Comparison of ENCODE assay signal across 22 mouse cellular contexts in genomic region chr7:117466006-117466780, GRCm38 (mm10).
DNase-seq lines count a peak whose midpoint lies in the region; ATAC-seq lines count a peak whose summit lies in the region.
"Had no signal": no experiment of that assay in that cellular context is flagged by ENCODE, and none has a peak within 500 bp of the region (broad histone marks: within the 10 kb centered on the region; RNA-seq: fewer than 3 reads in every experiment).

No protein-coding gene starts in this region.

- DNase-seq in 416B (ENCODE audit: low read depth): peak; percentile 52
- DNase-seq in CD4-positive helper T cell, adult 2 months (ENCODE audit: low read depth, low spot score): peak; percentile 64
- DNase-seq in frontal cortex, postnatal 25 days (ENCODE audit: low spot score in 2 of 2): no peak
- no peak for DNase-seq in c-Kit-positive CD71-positive TER-119-positive erythroid progenitor cells, embryonic 14.5 days (ENCODE audit: low spot score)
- DNase-seq in frontal cortex, postnatal 10 days (ENCODE audit: low spot score in 2 of 2): no peak
- DNase-seq: adrenal gland, adult 8-10 months; cerebellum, adult 8-10 months; cerebellum, postnatal 25 days; forebrain, postnatal 0 days; gastrocnemius, postnatal 14 days; heart, adult 2 months; heart, postnatal 10 days; kidney, adult 8-10 months; kidney, postnatal 4 days; lung, postnatal 36 days; retina, postnatal 1 day; right cerebral cortex, postnatal 25 days; spleen, adult 18-20 months had no signal

- peak; percentile 60 for ATAC-seq in activated CD4-positive, CD25-positive, alpha-beta regulatory T cell, adult 4 months
- ATAC-seq in inflammation-experienced regulatory T-cells, adult 6 months: peak; percentile 77
- ATAC-seq: forebrain, postnatal 0 days; hindbrain, embryonic 16.5 days; intestine, embryonic 16.5 days had no signal

Comparison
In these comparisons a context has a peak if more than half of its experiments do, and no peak if none do; other contexts are left out.
1. DNase-seq: peak in 416B (single experiment) and CD4-positive helper T cell, adult 2 months (single experiment); none in frontal cortex, postnatal 25 days (0 of 2), c-Kit-positive CD71-positive TER-119-positive erythroid progenitor cells, embryonic 14.5 days (single experiment) and frontal cortex, postnatal 10 days (0 of 2).